Mouse (Mus musculus) erythroblast, embryonic 14.5 days (primary cell): ENCODE results near the gene Slc16a3.

Experiments
- GATA1 ChIP-seq: IDR thresholded peaks from 2 replicates; pipeline ENCODE4 v1.6.1; 2012; ENCODE audit warnings: low read length, inconsistent platforms, mixed read lengths
- TAL1 ChIP-seq: IDR thresholded peaks from 3 replicates; pipeline ENCODE4 v1.6.1; 2012; ENCODE audit warnings: low read length, inconsistent platforms, mixed read lengths

DNA sequence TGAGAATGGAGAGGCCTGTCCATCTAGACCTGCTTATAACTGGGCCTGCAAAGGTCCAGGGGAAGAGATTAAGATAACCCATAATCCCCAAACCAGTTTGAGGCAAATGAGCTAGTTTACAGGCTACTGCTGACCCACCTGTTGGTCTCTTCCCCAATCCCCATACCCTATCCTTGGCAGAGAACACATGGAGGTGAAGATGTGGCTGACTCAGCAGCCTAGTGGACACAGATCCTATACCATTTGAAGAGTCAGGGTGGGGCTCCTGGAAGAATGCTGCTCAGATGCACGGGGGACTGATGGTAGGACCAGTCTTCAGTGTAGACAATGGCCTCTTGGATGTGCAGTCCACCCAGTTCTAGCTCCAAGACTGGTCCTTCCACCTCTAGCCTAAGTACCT lies 12.0 kb downstream of the Slc16a3 start:
- TF ChIP-seq GATA1 (no peak), TAL1 (no peak)
